Mouse (Mus musculus) ES-Bruce4 (cell line): ENCODE data around the gene Gstz1.

ENCODE experiments used
- CTCF ChIP-seq: IDR thresholded peaks from one replicate; pipeline ENCODE4 v1.8.1; 2011; ENCODE audit warnings: low read depth, low read length
- EP300 ChIP-seq: IDR thresholded peaks from 2 replicates; pipeline ENCODE4 v1.6.1; 2011; ENCODE audit warnings: low read depth, low read length; ENCODE audit not compliant: insufficient read depth

DNA sequence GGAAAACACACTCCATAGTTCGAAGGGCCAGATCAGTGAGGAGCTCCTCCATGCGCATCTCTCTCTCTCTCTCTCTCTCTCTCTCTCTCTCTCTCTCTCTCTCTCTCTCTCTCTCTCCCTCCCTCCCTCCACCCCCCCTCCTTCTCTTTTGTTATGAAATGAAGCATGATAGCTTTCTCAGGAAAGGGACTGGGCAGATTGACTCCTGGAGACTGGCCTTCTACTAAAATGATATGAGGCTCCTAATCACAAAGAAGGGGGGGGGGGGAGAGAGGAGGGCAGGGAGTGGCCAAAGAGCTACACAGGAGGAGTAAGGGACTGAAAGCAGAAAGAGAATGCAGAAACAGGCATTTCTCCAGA, 8.6 kb upstream of the Gstz1 start:
- TF ChIP-seq CTCF: no peak
- no peak for TF ChIP-seq EP300
